Mouse (Mus musculus) urinary bladder, postnatal 25 days (tissue): ENCODE data around the gene Brpf1.

Source experiments
- DNase-seq: peaks from one replicate; pipeline ENCODE4 v3.0.0; 2022; ENCODE audit warnings: low spot score

The Brpf1 gene

DNA sequence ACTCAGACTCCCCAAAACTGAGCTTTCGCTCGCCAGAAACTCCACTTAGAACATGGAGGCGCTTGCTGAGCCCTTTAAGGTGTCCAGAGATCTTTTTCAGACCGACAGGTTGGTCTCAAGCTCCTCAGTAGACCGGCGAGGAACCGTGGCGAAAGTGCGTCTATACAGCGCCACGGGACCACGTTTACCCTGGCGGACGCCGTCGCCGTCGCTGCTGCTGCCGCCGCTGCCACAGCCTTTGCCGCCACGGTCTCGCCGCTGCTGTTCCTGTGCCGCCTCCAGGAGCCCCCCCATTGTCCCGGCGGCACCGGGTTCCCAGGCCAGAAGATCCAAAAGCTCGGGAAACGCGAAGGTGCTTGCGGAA, at the start of gene Brpf1:
Gene Brpf1, plus strand, starts transcription at position 152 of the 364 bp plus-strand sequence.
- DNase-seq = no peak

DNA sequence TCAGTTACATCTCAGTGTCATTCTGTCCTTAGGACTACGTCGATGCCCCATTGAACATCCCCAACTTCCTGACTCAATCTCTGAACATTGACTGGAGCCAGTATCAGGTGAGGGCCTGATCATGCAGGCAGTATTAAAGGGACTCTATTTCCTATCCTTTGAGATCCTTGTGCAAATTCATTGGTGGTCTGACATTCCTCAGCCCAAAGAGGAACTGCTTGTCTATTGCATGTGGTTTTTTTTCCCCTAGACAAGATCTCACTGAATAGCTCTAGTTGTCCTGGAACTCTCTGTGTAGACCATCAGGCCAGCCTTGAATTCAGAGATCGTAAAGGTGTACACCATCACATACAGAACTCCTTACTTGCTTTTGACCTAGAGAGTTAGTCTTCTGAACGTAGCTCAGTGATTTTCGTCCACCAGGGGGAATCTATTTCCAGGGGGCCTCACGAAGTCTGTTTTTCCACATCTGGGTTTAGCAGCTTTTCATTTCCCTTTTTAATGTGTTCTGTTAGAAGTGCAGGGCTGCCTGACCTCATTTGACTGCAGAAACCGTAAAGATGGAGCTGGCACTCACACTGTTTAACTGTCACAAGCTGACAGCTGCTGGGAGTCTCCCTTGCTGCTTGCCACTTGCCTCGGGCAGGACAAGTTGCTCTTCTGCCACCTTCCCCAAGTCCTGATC, 45.6 kb upstream of the Brpf1 start:
- no peak for DNase-seq

DNA sequence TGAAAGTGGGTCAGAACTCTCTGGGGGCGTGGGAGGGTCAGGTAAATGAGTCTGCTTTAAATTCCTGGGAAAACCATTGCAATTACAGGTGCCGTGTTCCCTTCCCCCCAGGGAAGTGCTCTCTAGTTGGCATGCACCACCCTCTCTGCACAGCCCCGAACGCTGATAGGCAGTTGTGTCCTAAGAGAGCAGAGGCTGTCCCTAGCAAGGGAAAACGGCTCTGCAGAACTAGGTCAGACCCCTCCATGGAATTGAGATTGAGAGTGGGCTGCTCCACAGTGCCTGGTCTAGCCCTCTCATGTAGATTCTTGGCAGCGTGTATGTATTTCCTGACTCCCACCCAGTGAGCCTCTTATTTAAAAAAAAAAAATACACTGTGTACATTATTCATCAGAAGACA, 43.4 kb upstream of the Brpf1 start:
- no peak for DNase-seq

DNA sequence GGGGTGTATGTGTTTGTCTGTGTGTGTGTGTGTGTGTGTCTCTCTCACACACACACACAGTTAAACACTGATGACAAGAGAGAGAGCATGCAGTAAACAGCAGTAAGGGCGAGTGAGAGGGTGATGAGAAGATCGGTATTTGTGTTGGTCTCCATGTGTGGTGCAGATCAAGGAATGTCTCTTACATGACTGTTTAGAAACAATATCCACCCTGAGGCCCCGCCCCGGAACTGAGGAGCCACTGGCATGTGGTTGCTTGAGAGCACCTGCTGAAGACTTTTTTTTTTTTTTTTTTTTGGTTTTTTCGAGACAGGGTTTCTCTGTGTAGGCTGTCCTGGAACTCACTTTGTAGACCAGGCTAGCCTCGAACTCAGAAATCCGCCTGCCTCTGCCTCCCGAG, 42.5 kb upstream of the Brpf1 start:
- no peak for DNase-seq

DNA sequence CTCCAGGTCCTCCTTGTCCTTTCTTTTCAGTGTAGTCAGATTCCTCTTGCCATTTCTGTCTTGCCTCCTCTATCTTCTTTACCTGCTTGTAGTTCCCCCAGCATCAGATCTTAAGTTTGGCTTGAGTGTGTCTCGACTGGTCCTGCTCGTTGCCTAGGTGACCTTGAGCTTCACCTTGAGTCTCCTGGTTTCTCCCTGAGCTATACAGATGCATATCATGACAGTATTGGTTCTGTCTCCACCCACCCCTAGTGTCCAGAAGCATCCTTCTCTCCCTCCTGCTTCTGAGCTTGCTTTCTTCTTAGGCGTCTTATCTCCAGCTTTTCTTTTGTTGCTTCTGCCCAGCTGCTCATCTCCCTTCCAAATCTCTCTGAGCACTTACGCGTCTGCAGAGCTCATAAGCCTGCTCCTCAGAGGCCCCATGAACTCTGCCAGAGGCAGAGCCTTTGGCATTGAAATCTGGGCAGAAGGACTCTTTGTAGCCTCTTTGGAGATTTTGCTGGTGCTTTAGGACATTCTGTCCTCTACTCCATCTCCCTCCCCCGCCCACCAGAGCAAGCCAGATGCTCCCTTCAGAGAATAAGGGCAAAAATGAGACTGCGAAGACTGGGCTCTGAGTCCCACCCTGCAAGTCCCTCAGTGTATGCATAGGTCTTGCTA, 39.8 kb upstream of the Brpf1 start:
- DNase-seq = no peak

DNA sequence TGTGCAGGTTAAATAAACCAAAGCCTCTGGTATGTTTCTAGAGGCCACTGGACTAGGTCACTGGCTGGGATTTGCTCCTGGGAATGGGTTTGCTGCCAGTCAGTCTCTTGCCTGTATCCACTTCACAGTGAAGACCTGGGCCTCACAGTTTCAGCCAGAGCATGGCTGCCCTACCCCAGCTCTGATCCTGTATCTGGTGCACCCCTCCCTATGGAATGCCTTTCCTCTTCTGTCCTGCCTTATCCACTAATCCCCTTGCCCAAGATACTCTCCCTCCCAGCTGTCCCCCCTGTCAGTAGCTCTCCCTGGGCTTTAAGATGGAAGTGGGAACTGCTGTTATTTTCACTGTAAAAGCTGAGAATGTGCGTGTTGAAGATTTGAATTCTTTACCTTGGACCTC, 38.9 kb upstream of the Brpf1 start:
- no peak for DNase-seq

DNA sequence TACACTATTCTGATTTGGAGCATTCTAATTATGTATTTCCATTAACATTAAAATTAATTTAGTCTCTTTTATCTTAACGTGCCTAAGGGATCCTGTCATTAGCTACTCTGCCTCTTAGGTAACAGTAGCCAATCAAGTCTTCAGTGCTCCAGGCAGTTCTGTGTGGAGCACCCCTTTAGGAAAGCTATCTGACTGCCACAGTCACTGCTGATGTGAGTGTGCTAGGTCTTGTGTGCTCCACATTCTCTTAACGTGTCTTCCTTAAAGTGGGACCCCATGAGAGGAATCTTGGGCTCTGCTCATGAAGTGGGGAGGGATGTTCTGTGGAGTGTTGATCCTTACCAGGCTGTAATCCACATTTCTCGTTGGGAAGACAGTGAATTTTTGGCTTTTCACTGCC, 34.6 kb upstream of the Brpf1 start:
- DNase-seq = no peak

DNA sequence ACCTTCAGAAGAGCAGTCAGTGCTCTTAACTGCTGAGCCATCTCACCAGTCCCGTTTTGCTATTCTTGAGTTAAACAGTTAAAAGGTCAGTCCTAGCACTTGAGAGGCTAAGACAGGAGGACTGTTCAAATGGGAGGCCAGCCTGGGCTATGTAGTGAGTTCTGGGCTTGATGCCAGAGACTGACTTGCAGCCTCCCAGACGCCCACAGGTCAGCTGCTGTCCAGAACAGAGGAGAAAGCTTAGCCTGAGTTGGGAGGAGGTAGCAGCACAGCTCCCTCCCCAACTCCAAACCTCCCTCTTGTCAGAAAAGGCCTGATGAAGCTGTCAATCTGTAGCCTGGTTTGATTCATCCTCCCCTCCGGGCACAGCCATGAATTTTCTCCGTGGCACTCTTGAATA, 30.1 kb upstream of the Brpf1 start:
- no peak for DNase-seq

DNA sequence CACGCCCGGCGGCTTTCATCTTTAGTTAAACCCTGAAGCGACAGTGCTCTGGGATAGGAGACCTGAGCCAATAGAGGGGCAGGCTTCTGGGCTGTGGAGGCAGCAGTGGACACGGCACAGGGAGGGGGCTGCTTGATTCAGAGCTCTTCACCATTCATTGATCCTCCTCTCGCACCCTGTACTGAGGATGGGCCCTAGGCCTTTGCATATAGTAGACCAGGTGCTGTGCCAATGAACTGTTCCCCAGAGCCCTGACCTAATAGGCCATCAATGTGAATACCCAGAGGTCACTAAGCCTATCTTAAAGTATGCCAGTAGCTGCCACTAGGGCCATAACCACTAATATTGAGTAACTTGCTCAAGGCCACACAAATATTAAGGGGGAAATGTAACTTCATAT, 25.3 kb upstream of the Brpf1 start:
- no peak for DNase-seq

DNA sequence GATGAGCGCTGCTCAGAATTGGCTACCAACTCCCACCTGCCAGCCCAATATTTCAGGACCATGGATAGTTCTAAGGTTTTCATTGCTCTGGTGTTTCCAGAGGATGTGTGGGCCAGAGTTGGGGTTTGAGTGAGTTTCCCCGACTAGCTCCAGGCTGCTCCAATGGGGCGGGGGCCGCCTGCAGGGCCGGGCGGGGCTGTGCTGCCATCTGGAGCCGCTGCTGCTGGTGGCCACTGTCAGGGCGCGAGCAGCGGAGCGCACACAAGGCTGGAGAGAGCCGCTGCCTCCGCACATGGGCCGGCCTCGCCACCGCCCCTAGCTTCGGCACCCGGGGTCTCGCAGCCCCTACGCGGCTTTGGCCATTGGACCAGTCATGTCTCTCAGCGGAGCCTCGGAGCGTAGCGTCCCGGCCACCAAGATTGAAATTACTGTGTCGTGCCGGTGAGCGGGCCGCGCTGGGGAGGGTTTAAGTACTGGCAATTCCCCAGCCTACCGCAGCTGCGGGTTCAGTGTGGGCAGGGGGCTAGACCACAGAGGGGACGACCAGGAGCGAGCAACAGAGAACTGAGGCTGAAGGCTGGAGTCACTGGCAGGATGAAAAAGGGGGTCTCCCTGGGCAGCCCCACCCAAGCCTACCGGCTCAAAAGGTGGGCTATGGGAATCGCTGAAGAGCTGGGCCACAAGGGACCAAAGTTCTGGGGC, 24.7 kb upstream of the Brpf1 start, which contains the start of gene Cpne9:
Gene Cpne9, plus strand, starts transcription at position 207 of the 702 bp plus-strand sequence.
- no peak for DNase-seq

DNA sequence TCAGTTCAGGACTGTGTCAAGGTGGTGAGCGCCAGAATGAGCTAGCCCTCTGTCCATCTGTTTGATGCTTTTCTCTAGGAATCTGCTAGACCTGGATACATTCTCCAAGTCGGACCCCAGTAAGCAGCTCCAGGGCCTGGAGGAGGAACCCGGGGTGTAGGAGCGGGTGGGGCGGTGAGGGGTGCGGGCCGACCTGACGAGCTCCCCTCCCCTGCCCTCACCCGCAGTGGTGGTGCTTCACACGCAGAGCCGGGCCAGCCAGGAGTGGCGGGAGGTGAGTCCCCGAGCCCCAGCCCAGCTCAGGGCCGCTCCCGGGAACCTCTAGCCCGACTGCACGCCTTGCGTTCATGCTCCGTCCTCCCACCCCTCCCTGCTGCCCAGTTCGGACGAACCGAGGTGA, 24.0 kb upstream of the Brpf1 start:
- no peak for DNase-seq

DNA sequence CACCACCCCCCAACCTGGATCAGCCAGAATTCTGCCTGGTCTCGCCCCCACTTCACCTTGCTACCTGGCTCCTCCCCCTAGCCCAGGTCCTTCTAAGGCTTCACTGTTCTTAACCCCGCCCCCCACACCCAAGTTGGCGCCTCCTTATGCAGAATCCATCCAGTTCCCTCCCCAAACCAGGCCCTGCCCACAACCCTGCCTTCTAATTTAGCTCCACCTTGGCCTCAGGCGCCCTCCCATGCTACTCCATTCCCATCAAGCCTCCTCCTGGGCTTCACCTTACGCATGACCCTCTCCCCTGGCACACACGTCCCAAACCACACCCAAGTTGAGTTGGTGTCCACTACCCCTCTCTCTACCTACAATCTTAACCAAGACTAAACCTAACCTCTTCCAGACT, 23.4 kb upstream of the Brpf1 start:
- no peak for DNase-seq

DNA sequence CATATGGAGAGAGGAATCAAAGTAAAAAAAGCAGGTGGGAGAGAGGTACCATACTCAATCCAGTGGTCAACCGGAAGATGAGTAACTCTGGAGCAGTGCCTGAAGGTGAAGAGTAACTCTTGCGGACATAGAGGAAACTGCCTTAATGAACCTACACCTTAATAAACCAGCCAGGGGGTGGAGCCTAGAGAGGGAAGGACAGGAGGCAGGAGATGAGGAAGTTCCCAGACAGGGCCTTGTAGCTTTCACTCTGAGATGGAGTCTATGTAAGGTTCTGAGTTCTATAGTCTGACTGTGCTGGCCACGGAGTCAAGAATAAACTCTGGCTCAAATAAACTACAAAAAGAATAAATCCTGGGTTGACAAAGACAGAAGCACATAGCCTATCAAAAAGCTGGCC, 22.0 kb upstream of the Brpf1 start:
- DNase-seq = no peak

DNA sequence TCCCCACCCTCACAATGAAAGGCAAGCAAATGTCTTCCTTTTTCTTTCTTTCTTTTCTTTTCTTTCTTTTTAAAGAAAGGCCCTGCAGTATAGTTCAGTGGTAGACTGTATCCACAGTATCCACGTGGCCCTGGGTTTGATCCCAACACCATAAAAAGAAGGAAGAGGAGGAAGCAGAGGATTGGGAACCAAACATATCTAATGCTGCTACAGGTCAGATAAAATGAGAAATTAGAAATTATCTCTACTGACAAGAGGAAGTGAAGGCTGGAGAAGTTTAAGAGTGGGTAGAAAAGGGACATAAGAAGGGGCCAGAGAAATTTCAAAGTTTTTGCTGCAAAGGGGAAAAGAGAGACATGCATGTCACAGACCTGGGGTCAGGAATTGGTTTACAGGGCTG, 20.6 kb upstream of the Brpf1 start:
- DNase-seq = no peak

DNA sequence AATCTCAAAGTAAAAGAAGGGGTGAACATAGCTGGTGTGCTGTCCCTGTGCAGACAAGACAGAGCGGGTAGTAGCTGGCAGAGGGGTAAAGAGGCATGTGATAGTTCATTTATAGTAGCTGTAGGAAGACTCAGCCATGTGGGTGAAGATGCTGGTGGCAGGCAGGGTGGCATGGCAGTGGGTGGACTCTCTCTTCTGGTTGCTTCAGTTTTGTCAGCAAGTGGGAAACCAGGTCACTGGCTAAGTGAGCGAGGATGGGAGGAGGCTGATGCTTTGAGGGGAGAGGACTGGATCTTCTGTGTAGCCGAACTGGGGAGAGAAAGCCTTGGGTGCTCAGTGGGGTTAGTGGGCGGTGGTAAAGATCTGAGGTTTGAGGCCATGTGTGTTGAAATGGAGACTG, 19.7 kb upstream of the Brpf1 start:
- no peak for DNase-seq

DNA sequence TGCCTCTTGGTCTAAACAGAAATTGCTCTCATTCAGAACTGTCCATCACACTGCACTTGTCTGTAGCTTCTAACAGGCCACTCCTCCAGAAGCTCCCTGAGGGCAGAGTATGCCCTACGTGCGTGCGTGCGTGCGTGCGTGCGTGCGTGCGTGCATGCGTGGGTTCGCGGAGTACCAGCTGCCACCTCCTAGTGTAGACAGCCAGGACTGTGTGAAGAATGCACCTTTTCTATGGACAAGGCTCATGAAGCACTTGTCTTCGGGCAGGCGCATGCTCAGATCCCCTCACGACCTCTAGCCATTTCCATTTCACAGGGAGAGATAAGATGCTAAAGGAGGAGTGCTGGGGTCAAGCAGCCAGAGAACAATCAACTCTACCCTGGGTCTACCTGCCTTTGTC, 17.6 kb upstream of the Brpf1 start:
- no peak for DNase-seq

DNA sequence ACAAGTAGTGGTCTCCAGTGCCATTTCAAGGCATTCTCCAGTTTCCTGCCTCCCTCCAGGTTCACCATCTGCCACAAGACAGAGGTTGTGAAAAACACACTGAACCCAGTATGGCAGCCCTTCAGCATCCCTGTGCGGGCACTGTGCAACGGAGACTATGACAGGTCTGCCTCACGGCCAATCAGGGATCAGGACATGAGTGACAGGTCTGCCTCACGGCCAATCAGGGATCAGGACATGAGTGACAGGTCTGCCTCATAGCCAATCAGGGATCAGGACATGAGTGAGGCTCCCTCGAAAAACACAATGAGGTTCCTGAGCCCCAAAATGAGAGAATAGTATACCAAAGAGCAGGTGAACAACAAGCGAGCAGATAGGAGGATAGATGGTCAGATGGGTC, 16.6 kb upstream of the Brpf1 start:
- no peak for DNase-seq

DNA sequence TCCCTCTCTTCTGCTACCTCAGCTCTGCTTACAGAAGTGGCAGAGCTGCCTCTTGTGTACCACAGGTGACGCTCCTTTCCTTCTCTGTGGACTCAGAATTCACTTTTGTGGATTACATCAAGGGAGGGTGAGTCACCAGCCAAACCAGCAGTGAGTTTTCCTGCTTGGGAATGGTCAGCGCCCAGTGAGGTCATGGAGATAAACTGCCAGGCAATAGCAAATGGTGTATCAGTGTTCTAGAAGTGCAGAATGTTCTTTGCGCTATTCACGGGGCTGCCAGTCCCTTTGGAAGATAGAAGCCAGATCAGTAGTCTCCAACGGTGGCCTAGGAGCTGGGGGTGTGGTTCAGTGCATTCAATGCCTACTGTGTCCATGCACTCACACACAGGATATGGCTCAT, 14.0 kb upstream of the Brpf1 start:
- no peak for DNase-seq

DNA sequence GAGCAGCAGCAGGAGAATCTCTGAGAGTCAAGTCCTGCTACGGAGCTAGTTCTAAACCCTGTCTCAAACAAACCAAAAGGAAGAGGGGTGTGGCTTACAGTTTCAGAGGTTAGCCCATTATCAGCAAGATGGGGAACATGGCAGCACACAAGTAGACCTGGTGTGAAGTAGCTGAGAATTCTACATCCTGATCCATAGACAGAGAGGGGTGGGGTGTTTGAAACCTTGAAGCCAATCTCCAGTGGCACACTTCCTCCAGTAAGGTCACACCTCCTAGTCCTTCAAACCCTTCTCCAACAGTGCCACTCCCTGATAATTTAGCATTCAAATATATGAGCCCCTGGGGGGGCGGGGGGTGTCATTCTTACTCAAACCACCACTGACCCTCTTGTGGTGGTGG, 10.9 kb upstream of the Brpf1 start:
- no peak for DNase-seq

DNA sequence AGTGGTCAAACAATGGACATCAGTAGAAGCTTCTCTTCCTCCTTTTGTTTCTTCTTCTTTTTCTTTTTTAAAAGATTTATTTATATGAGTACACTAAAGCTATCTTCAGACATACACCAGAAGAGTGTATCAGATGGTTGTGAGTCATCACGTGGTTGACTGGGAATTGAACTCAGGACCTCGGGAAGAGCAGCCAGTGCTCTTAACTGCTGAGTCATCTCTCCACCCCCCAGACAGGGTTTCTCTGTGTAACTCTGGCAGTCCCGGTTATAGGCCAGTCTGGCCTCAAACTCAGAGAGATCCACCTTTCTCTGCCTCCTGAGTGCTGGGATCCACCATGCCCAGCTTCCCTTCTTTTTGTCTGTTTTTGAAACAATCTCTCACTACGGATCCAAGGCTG, 10.3 kb upstream of the Brpf1 start:
- no peak for DNase-seq

DNA sequence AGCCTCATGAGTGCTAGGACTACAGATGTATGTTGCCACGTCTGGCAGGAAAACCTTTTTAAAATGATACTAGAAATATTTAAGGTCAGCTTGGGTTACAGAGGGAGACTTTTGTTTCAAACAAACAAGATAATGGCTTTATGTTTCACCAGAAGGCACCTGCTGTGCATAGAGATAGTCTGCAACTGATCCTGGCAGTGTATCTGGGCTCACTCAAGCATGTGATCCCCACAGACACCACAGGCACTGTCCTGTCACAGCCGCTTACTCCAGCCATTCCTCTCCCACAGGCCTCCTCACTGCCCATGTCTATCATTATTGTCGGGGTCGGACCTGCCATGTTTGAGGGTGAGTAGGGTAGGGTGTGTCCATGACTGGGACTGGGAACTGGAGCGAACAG, 5.6 kb upstream of the Brpf1 start:
- no peak for DNase-seq

DNA sequence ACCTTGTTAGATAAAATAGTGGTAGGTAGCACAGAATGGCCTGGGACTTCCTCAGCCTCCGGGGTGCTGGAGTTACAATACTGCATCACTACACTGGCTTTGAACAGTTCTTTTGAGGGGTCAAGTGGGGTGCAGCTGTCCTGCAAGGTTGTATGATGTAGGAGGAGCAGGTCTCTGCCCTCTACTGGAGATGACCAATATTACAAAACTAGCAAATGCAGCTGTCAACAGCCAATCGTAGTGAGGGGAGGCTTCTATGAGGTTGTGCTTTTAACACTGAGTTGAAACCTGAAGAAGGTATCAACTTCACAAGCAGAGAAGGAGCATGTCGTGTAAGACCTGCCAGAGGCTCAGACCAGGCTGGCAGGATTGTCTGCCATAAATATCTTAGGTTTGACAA, 4.7 kb upstream of the Brpf1 start:
- no peak for DNase-seq

DNA sequence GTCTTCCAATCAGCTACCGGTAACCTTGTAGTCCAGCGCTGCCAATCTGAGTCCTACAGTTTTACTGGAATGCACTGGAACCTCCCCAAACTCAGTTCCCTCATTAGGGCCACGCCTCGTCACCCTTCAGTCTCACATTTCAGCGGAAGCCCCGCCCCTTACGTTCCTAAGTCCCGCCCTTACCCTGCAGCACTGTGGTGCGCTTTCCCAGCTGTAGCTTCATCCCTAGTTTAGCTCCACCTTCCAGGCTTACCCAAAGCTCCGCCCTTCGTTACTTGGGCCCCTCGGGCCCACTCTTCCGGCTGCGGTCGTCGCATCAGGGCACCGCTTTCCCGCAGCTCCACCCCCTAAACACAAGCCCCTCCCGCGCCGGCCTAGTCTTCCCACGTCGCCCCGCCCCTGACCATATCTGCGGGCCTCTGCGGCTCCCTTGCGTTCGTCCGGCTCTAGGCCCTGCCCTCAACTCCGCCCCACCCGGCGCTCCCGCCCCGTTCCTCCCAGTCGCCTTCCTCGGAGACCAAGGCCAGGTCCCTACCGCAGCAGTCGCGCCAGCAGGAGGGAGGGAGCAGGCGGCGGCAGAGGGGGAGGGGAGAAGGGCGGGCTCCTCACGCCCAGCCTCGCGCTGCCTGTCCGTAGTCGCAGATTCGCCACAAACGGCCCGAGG, 483 bp upstream of the Brpf1 start:
- peak; percentile 97 for DNase-seq
